Mouse (Mus musculus) heart, adult 2 months (tissue): ENCODE measurements around the gene B4galt4.

Source experiments
- CTCF ChIP-seq: fragments of 200-600 bp; IDR thresholded peaks from 2 replicates; pipeline ENCODE4 v1.8.1; 2022; ENCODE audit warnings: antibody characterized with exemption, mild to moderate bottlenecking, moderate library complexity
- EP300 ChIP-seq: fragments of 200-500 bp; IDR thresholded peaks from 2 replicates; pipeline ENCODE4 v1.6.1; 2011; ENCODE audit warnings: low read depth, low read length, control low read depth; ENCODE audit not compliant: insufficient read depth
- POLR2A ChIP-seq: fragments of 200-500 bp; IDR thresholded peaks from 2 replicates; pipeline ENCODE4 v1.6.1; 2011; ENCODE audit warnings: mild to moderate bottlenecking, low read depth, low read length, control low read depth; ENCODE audit not compliant: insufficient read depth

GRCm38 (mm10) chr16:38700392-38701162, 41.5 kb upstream of the B4galt4 start:
- TF ChIP-seq POLR2A (no peak), CTCF (no peak), EP300 (no peak)
